21 mouse cellular contexts compared by ENCODE assay signal in genomic region chr7:72499788-72500187, GRCm38 (mm10).
"Had no signal": no experiment of that assay in that cellular context is flagged by ENCODE, and none has a peak within 500 bp of the region (broad histone marks: within the 10 kb centered on the region; RNA-seq: fewer than 3 reads in every experiment).

No protein-coding gene starts in this region.

- H3K4me1 ChIP-seq: heart, embryonic 13.5 days; liver, embryonic 12.5 days had no signal

- DNase-seq: gastrocnemius, postnatal 14 days; gastrocnemius, postnatal 36 days; heart, adult 11 months; heart, adult 2 months; heart, postnatal 14 days; heart, postnatal 36 days; kidney, adult 11 months; kidney, adult 2 months; kidney, postnatal 14 days; kidney, postnatal 36 days; layer of hippocampus, adult 9-11 months; layer of hippocampus, postnatal 36 days; left cerebral cortex, postnatal 4 days had no signal

- H3K9me3 ChIP-seq: heart, embryonic 13.5 days; heart, embryonic 15.5 days; limb, embryonic 13.5 days; limb, embryonic 15.5 days; liver, embryonic 12.5 days had no signal

- H3K27ac ChIP-seq: heart, adult 2 months; heart, embryonic 13.5 days; heart, embryonic 15.5 days; hindbrain, embryonic 14.5 days; liver, embryonic 12.5 days had no signal

- H3K27me3 ChIP-seq: heart, embryonic 13.5 days; heart, embryonic 15.5 days; limb, embryonic 13.5 days; limb, embryonic 15.5 days; liver, embryonic 12.5 days had no signal

- ATAC-seq: hindbrain, embryonic 16.5 days; liver, embryonic 12.5 days had no signal

- H3K4me3 ChIP-seq: heart, adult 2 months; heart, embryonic 13.5 days; heart, embryonic 15.5 days; limb, embryonic 13.5 days; limb, embryonic 15.5 days; liver, embryonic 12.5 days had no signal

- H3K9ac ChIP-seq: heart, embryonic 13.5 days; heart, embryonic 15.5 days; hindbrain, embryonic 14.5 days; limb, embryonic 13.5 days; limb, embryonic 15.5 days; liver, embryonic 12.5 days had no signal

- H3K4me2 ChIP-seq: heart, embryonic 11.5 days; heart, embryonic 13.5 days; heart, embryonic 15.5 days; hindbrain, embryonic 14.5 days; limb, embryonic 13.5 days; limb, embryonic 15.5 days; liver, embryonic 12.5 days had no signal

- H3K36me3 ChIP-seq: heart, embryonic 13.5 days; heart, embryonic 15.5 days; limb, embryonic 13.5 days; limb, embryonic 15.5 days; liver, embryonic 12.5 days had no signal
